Mouse (Mus musculus) mesoderm, embryonic 11.5 days (tissue): ENCODE measurements at regions not wholly inside any gene's neighbourhood (a gene's known extent, or its start where the extent isn't known, plus 50 kb on each side); places are given as distances from the start of the nearest gene placed in this dataset.
A peak's percentile ranks its signal among the peaks of the same experiment; 100 is the strongest.

Source experiments
- DNase-seq: peaks from one replicate; pipeline ENCODE4 v3.0.0-alpha.2; 2012; ENCODE audit warnings: low read depth, low spot score

GRCm38 (mm10) chr4:26965831-26966230 is 619.1 kb upstream of the Manea start:
- DNase-seq, result no peak

- DNase-seq, result no peak
Measured at GRCm38 (mm10) chr4:26964850-26965249, 618.2 kb upstream of the Manea start.

- DNase-seq, result no peak
Measured at GRCm38 (mm10) chr4:26944617-26945016, 597.9 kb upstream of the Manea start.

GRCm38 (mm10) chr4:26933988-26934798 is 587.5 kb upstream of the Manea start:
- peak; percentile 38 for DNase-seq

- peak; percentile 31 for DNase-seq
Measured at GRCm38 (mm10) chr4:26929879-26930481, 583.3 kb upstream of the Manea start.

GRCm38 (mm10) chr4:26926060-26926459 is 579.4 kb upstream of the Manea start:
- no peak for DNase-seq

GRCm38 (mm10) chr4:26888514-26888913 is 541.8 kb upstream of the Manea start:
- DNase-seq, result no peak

GRCm38 (mm10) chr4:26879022-26879421 is 532.3 kb upstream of the Manea start:
- DNase-seq, result peak; percentile 21

GRCm38 (mm10) chr4:26841761-26842160 is 495.1 kb upstream of the Manea start:
- DNase-seq, result no peak

- DNase-seq, result no peak
Measured at GRCm38 (mm10) chr4:26800831-26801230, 454.1 kb upstream of the Manea start.

GRCm38 (mm10) chr4:26793181-26793824 is 446.6 kb upstream of the Manea start:
- DNase-seq, result no peak

GRCm38 (mm10) chr4:26767896-26768295 is 421.2 kb upstream of the Manea start:
- no peak for DNase-seq

- DNase-seq, result peak; percentile 11
Measured at GRCm38 (mm10) chr4:26766235-26767228, 419.8 kb upstream of the Manea start.

- DNase-seq, result no peak
Measured at GRCm38 (mm10) chr4:26740815-26741214, 394.1 kb upstream of the Manea start.

GRCm38 (mm10) chr4:26736381-26736780 is 389.7 kb upstream of the Manea start:
- DNase-seq, result no peak

- DNase-seq, result no peak
Measured at GRCm38 (mm10) chr4:26714437-26714836, 367.7 kb upstream of the Manea start.

GRCm38 (mm10) chr4:26709964-26710363 is 363.3 kb upstream of the Manea start:
- DNase-seq, result no peak

- no peak for DNase-seq
Measured at GRCm38 (mm10) chr4:26695964-26696363, 349.3 kb upstream of the Manea start.
